Mouse (Mus musculus): Measurements from ENCODE around the gene B3gnt3.

- TF ChIP-seq CTCF (IDR thresholded peaks at IDR 0.05; ENCODE audit: low read depth) (no peak), EP300 (IDR thresholded peaks at IDR 0.05; ENCODE audit: low read depth) (no peak)
Observed at GRCm38 (mm10) chr8:71717096-71717495, 15.5 kb upstream of the B3gnt3 start.

Measured in liver, postnatal 0 days (tissue).